Mouse (Mus musculus) fat pad, adult 2 months (tissue): ENCODE data around the gene Scml2.
"Not testable (repeated sequence)": the region's sequence is repeated elsewhere in the genome, so short reads cannot be mapped to it uniquely, and the experiment has no call there.

Experiments
- DNase-seq: peaks from one replicate; pipeline ENCODE4 v3.0.0-alpha.2; 2011; ENCODE audit warnings: low read depth, low spot score; ENCODE audit errors: extremely low read depth

Gene Scml2

GRCm38 (mm10) chrX:161116893-161117292 is at the start of gene Scml2:
Gene Scml2, plus strand, starts transcription at chrX:161117193.
- DNase-seq, result not testable (repeated sequence)

GRCm38 (mm10) chrX:161075576-161075975 is 41.4 kb upstream of the Scml2 start:
- DNase-seq, result not testable (repeated sequence)

- no peak for DNase-seq
Observed at GRCm38 (mm10) chrX:161162314-161163068, 45.5 kb downstream of the Scml2 start.

- no peak for DNase-seq
Observed at GRCm38 (mm10) chrX:161163069-161163416, 46.0 kb downstream of the Scml2 start.

- not testable (repeated sequence) for DNase-seq
Observed at GRCm38 (mm10) chrX:161287156-161287555, 170.2 kb downstream of the Scml2 start, which contains the start of gene Gm15262. Gene Gm15262, plus strand, starts transcription at chrX:161287456.
